Mouse (Mus musculus) cerebellum, adult 18-20 months (tissue): Measurements from ENCODE around the gene Gm42688.

Experiments
- DNase-seq, 2 experiments: peaks; one replicate each; pipeline ENCODE4 v3.0.0; 2021

Gm42688 gene

DNA sequence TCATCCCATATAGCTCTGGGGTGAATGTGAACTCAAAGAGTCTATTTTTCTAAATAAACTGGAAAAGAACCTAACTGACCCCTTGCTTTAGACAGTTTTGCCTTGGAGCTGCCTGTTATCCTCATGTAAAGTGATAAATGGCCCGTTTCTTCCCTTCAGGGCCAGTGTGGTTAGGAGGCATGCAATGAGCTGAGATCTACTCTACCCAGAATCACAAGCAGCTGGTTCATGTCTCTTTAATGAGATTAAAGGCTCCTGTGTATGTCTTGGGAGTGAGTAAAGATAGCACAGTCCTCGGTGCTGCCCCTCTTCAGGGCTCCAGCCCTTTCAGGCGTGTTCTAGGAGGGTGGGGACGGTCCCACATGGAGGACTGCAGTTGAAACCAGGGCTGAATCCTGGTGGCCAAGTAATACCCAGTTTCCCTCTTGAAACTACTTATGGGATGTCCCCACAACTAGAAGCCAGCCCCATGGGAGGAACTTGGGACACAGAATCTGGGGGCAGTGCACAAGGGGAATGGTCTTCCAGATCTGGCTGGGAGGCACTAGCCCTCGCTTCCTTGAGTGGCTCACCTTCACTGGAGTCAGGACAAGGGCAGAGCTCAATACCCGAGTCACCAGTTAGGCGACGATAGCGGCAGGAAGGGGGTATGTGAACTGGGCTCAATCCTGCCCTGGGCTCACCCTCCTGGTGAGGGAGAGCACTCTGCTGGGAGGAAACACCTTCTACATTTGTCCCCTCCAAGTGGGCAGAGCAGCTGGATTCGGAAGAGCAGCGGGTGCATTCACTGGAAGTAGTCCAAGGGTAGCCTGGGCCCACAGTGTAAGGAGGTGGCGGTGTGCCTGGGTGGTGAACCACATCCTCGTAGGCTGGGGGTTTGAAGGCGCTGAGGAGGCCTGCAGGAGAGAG, 17.7 kb downstream of the Gm42688 start:
- DNase-seq, result no peak

- peak in 1 of 2 experiments; percentile 51 for DNase-seq
Measured at GRCm38 (mm10) chr6:83119734-83120051, 18.3 kb downstream of the Gm42688 start.

- peak; percentile 91 to 98 for DNase-seq
Measured at GRCm38 (mm10) chr6:83120930-83121862, 19.8 kb downstream of the Gm42688 start, which contains the start of gene Wbp1. Gene Wbp1, minus strand, starts transcription at chr6:83121559.

- DNase-seq, result no peak
Measured at GRCm38 (mm10) chr6:83121863-83122710, 20.7 kb downstream of the Gm42688 start.

GRCm38 (mm10) chr6:83122961-83123360, 21.5 kb downstream of the Gm42688 start:
- no peak for DNase-seq

DNA sequence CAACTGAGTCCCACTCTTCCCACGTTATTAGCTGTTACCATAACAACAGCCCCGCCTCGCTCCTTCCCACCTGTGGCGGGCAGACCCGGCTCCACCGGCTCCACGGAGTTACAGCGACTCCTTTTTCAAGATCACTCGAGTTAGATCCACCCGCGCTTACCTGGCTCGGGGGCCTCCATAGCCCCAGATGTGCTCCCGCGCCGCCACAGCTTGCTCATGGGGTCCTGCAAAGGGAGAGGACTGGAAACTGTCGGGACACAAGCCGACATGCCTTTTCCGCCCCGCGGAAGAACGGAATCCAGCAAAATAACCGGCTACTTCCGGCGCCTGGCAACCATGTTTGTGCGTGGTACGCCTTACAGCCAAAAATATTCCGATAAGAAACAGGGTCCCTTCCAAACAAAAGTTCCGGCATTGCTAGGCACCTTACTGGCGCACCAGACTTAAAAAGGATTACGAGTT, 23.5 kb downstream of the Gm42688 start:
- DNase-seq, result peak; percentile 84 to 85

- no peak for DNase-seq
Measured at GRCm38 (mm10) chr6:83125331-83125730, 23.9 kb downstream of the Gm42688 start, which contains the start of gene Ino80b. Gene Ino80b, minus strand, starts transcription at chr6:83125431.

DNA sequence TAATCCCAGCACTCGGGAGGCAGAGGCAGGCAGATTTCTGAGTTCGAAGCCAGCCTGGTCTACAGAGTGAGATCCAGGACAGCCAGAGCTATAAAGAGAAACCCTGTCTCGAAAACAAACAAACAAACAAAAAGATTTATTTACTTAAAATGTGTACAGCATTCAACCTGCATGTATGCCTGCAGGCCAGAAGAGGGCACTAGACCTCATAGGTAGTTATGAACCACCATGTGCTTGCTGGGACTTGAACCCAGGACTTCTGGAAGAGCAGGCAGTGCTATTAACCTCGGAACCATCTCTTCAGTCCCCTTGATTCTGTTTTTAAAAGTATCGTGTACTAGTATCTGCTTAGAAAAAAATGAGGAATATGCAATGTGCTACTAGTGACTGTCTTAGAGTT, 26.0 kb downstream of the Gm42688 start:
- no peak for DNase-seq

DNA sequence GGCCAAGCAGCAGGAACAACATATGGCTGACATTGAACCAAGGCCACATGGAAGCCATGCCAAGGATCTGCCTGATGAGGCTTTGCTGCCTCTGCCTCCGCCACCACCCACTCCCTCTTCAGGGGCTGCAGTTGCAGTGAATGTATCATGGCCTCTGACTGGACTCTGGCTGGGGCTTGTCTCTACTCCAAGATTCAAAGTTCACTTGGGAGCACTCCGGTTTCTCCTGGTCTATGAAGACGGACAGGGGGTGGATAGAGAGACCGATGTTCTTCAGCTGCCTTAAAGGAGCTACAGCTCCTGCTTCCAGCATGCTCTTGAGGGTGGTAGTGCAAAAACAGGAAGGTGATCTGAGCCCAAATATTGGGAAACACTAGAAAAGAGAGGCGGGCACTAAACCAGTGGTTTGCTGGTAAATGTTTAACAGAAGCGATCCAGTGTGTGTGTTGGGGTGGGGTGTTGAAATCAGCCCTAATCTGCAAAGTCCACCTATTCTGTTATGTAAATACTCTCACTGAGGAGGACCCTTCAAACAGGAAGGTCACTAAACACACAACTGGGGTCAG, 30.1 kb downstream of the Gm42688 start:
- DNase-seq, result no peak

- DNase-seq, result no peak
Measured at GRCm38 (mm10) chr6:83132176-83132919, 30.9 kb downstream of the Gm42688 start.

DNA sequence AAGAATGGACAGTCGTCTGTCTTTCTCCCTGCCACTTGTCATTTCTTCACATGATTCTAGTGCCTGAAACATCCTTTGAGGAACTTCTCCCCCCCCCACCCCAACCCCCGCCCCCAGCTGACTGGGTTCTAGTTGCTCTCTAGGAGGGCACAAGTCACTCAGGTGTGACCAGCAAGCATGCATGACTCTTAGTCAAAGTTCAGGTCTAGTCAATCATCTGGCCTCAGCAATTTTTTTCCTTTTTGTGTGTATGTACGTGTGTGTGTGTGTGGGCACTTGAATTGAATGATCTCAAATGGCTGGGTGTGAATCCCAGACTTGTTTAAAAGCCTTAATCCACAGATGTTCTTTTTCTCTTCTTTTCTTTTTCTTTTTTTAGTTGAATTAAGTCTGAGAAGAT, 32.8 kb downstream of the Gm42688 start:
- DNase-seq, result no peak

- no peak for DNase-seq
Measured at GRCm38 (mm10) chr6:83134951-83135513, 33.6 kb downstream of the Gm42688 start, which contains the start of gene Rtkn. Gene Rtkn, plus strand, starts transcription at chr6:83135463.

GRCm38 (mm10) chr6:83135571-83136161, 34.2 kb downstream of the Gm42688 start:
- no peak for DNase-seq

DNA sequence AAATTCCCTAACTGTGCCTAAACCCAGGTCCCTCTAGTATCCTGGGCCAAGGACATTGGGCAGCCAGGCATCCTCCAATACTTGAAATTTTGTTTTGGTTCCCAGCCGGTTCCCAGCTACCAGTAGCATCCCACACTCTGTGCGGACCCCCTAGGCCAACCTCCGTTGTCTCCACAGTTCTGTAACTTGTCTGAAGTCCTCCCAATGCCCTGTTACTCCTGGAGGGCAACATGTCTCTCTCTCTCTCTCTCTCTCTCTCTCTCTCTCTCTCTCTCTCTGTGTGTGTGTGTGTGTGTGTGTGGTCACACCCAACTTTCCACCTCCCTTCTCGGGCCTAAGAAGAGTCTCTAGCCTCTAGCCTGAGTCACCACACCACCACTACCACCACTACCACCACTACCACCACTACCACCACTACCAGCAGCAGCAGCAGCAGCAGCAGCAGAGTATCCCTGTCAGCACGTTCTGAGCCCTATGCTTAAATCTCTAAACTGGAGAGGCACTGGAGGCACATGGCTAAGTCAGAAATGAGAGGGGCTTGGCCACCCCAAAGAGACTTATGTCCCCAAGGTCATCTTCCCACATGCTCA, 35.0 kb downstream of the Gm42688 start:
- DNase-seq, result no peak

DNA sequence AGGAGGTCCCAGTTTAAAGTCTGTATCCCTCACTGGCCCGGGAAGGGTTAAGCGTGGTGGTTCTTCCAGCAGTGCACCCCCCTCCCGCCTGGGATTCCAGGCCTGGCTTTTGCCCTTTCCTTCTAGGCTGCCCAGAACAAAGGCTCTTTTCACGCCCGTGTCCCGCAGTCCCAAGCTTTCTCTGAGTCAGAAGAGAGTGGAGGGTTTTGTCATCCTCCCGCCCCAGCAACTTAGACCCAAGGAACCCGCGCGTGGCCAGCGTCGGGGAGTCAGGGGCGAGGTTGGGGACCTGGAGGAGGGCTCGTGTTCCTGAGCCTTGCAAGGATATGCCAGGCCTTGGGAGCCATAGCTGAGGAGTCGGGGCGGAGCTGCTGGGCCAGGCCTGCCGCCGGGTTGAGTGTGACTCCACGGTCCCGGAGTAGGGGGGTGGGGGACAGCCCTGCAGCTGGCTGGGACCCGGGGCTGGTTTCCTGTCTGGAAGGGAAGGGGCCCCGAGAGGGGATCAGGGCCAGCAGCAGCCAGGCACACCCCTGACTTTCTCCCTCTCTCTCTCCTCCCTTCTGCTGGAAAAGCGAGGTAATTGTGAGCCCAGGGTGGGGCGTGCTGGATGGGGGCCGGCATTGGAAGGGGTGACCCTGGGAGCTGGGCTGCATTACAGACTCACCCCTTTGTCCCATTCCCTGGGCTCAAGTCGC, 35.6 kb downstream of the Gm42688 start:
- peak in 1 of 2 experiments; percentile 32 for DNase-seq

- DNase-seq, result peak; percentile 31 to 45
Measured at GRCm38 (mm10) chr6:83137576-83137950, 36.1 kb downstream of the Gm42688 start.

- no peak for DNase-seq
Measured at GRCm38 (mm10) chr6:83138056-83138455, 36.6 kb downstream of the Gm42688 start.

GRCm38 (mm10) chr6:83140044-83140443, 38.6 kb downstream of the Gm42688 start:
- DNase-seq, result no peak

- DNase-seq, result no peak
Measured at GRCm38 (mm10) chr6:83141636-83142035, 40.2 kb downstream of the Gm42688 start.
